Mouse (Mus musculus) T-cell, adult 2 months (primary cell): ENCODE measurements around the gene Fchsd2.

Source experiments
- DNase-seq: peaks from one replicate; pipeline ENCODE4 v3.0.0; 2022; ENCODE audit warnings: low spot score

The Fchsd2 gene

GRCm38 (mm10) chr7:101092618-101093017 is at the start of gene Fchsd2:
TSS of gene Fchsd2 (plus strand) at chr7:101092863.
- peak; percentile 33 for DNase-seq

GRCm38 (mm10) chr7:101043846-101044541 is 48.7 kb upstream of the Fchsd2 start:
- DNase-seq, result no peak

GRCm38 (mm10) chr7:101048247-101048646 is 44.4 kb upstream of the Fchsd2 start:
- DNase-seq, result no peak

GRCm38 (mm10) chr7:101049326-101050087 is 43.2 kb upstream of the Fchsd2 start:
- DNase-seq, result no peak

GRCm38 (mm10) chr7:101050724-101051550 is 41.7 kb upstream of the Fchsd2 start:
- no peak for DNase-seq

- peak; percentile 64 for DNase-seq
These were observed 41.0 kb upstream of the Fchsd2 start for GRCm38 (mm10) chr7:101051551-101052221.

- no peak for DNase-seq
These were observed 39.5 kb upstream of the Fchsd2 start for GRCm38 (mm10) chr7:101053136-101053535.

GRCm38 (mm10) chr7:101057309-101057708 is 35.4 kb upstream of the Fchsd2 start:
- DNase-seq, result no peak

- no peak for DNase-seq
These were observed 33.5 kb upstream of the Fchsd2 start for GRCm38 (mm10) chr7:101059188-101059587.

GRCm38 (mm10) chr7:101060476-101060875 is 32.2 kb upstream of the Fchsd2 start:
- peak; percentile 67 for DNase-seq

- peak; percentile 55 for DNase-seq
These were observed 31.3 kb upstream of the Fchsd2 start for GRCm38 (mm10) chr7:101061381-101061780.

- DNase-seq, result no peak
These were observed 30.4 kb upstream of the Fchsd2 start for GRCm38 (mm10) chr7:101062246-101062645.

- peak; percentile 40 for DNase-seq
These were observed 29.1 kb upstream of the Fchsd2 start for GRCm38 (mm10) chr7:101063523-101063922.

- no peak for DNase-seq
These were observed 27.7 kb upstream of the Fchsd2 start for GRCm38 (mm10) chr7:101064697-101065688.

GRCm38 (mm10) chr7:101066009-101066408 is 26.7 kb upstream of the Fchsd2 start:
- DNase-seq, result no peak

- no peak for DNase-seq
These were observed 25.9 kb upstream of the Fchsd2 start for GRCm38 (mm10) chr7:101066650-101067346.

- DNase-seq, result no peak
These were observed 25.1 kb upstream of the Fchsd2 start for GRCm38 (mm10) chr7:101067521-101067920.

GRCm38 (mm10) chr7:101069271-101069670 is 23.4 kb upstream of the Fchsd2 start:
- DNase-seq, result no peak

GRCm38 (mm10) chr7:101070406-101070805 is 22.3 kb upstream of the Fchsd2 start:
- no peak for DNase-seq

GRCm38 (mm10) chr7:101071020-101071419 is 21.6 kb upstream of the Fchsd2 start:
- DNase-seq, result no peak
